17 mouse cellular contexts compared by ENCODE assay signal in the genomic region with DNA sequence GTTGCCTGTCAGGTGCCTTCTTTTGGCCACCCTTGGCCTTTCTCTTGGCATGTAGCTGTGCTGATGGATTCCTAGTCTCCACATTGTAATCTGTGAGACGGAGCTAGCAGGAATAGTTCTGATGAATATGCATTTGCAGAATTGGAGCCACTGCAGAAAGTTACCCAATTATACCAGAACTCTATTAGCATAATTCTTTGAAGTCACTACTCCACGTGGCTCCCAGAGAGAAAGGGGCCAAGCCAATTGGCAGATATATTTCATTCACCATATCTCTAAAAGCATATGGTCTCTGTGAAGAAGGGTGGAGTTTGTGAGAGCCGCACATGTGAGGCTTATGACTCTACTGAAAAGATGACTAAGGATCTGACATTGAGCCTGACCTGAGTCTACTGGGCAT.
"Had no signal": no experiment of that assay in that cellular context is flagged by ENCODE, and none has a peak within 500 bp of the region (broad histone marks: within the 10 kb centered on the region; RNA-seq: fewer than 3 reads in every experiment).

No protein-coding gene starts in this region.

- H3K4me2 ChIP-seq: limb, embryonic 13.5 days; liver, embryonic 12.5 days; liver, embryonic 15.5 days; lung, embryonic 15.5 days; midbrain, embryonic 11.5 days had no signal

- H3K27ac ChIP-seq: kidney, postnatal 0 days; limb, embryonic 10.5 days; limb, embryonic 13.5 days; liver, embryonic 12.5 days; liver, embryonic 15.5 days; lung, embryonic 15.5 days; stomach, postnatal 0 days had no signal

- H3K36me3 ChIP-seq: limb, embryonic 10.5 days; limb, embryonic 13.5 days; liver, embryonic 12.5 days; liver, embryonic 15.5 days; lung, embryonic 15.5 days had no signal

- H3K9ac ChIP-seq: limb, embryonic 13.5 days; liver, embryonic 12.5 days; liver, embryonic 15.5 days; lung, embryonic 15.5 days had no signal

- H3K9me3 ChIP-seq: limb, embryonic 10.5 days; limb, embryonic 13.5 days; liver, embryonic 12.5 days; liver, embryonic 15.5 days; lung, embryonic 15.5 days had no signal

- DNase-seq: kidney, postnatal 36 days; liver; lung, adult 18-20 months; lung, postnatal 10 days; lung, postnatal 4 days; midbrain, embryonic 14.5 days; thymus, adult 2 months; thymus, postnatal 14 days; thymus, postnatal 4 days had no signal

- H3K4me3 ChIP-seq: limb, embryonic 10.5 days; limb, embryonic 13.5 days; liver, embryonic 12.5 days; liver, embryonic 15.5 days; lung, embryonic 15.5 days had no signal

- H3K27me3 ChIP-seq: limb, embryonic 13.5 days; liver, embryonic 12.5 days; liver, embryonic 15.5 days; lung, embryonic 15.5 days had no signal

- ATAC-seq: liver, embryonic 12.5 days had no signal

- H3K4me1 ChIP-seq: limb, embryonic 10.5 days; limb, embryonic 13.5 days; liver, embryonic 12.5 days; liver, embryonic 15.5 days; lung, embryonic 15.5 days had no signal
